Mouse (Mus musculus): Measurements from ENCODE around the gene Tmem208. TPM values are rescaled to one million over a fixed set of nuclear protein-coding genes. Genes with fewer than 3 reads are reported as not detected.

Tmem208 gene
- total and polyA plus RNA-seq, 2 experiments from 2014 or later, result 76.4 to 126 TPM

DNA sequence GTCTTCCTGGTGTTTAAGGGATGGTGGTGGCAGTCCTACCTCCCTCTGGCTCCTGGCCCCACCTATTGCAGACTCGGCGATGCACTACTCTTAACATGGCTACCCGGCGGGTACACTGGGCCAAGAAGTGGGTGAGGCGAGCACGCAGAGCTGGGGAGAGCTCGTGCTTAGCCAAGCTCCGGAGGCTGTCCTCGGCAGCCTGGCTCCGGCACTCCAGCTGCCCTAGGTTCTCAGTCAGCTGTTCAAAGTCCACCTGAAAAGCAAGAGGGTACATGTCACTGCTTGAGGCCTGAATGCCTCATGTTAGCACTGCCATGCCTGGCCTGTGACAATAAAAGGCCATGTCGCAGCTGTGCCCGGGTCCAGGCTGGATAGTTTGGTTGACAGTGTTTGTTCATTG is 4.2 kb downstream of the Tmem208 start:
- Histone ChIP-seq H3K9ac (no peak overlapping the region), H3K36me3 (ENCODE audit: insufficient read depth) (peaks cover 47% of the 10 kb centered on the region), H3K4me2 (ENCODE audit: low read depth) (no peak overlapping the region), H3K4me3 (ENCODE audit: low read depth, low read length) (no peak overlapping the region), H3K27me3 (ENCODE audit: insufficient read depth, low read length) (no peaks in the 10 kb centered on the region), H3K27ac (ENCODE audit: low read depth, low read length) (no peak overlapping the region), H3K9me3 (ENCODE audit: low read length) (no peaks in the 10 kb centered on the region), H3K4me1 (ENCODE audit: insufficient read depth) (peaks cover 10% of the 10 kb centered on the region)
- WGBS, result 91% methylated on average over 12 of the region's 12 CpGs
- DNase-seq, result no peak
- ATAC-seq, result no peak
- no peak for TF ChIP-seq CTCF (IDR thresholded peaks at IDR 0.05; ENCODE audit: low read depth)

DNA sequence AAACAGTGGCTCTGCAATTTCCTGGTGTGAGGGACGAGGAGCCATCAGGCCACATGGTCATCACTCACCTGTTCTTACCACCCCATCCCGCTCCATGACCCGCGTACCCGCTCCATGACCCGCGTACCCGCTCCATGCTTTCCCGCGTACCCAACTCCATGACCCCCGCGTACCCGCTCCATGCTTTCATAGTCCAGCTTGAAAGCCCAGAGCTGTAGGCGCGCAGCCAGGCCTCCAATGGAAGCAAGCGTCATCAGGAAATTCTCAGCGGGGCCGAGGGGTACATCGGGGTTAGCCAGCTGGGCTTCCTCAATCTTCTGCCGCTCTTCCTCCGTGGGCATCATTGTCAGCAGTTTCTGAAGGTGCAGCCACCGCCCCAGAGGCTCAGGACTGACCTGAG is 5.3 kb downstream of the Tmem208 start:
- no peak overlapping the region for H3K4me2 ChIP-seq (ENCODE audit: low read depth)
- 95% methylated on average over 22 of the region's 22 CpGs for WGBS
- H3K9ac ChIP-seq, result no peak overlapping the region
- no peak for ATAC-seq
- H3K9me3 ChIP-seq (ENCODE audit: low read length), result no peaks in the 10 kb centered on the region
- H3K4me1 ChIP-seq (ENCODE audit: insufficient read depth), result peaks cover 7% of the 10 kb centered on the region; the same call in 1 of the 2 replicates
- H3K4me3 ChIP-seq (ENCODE audit: low read depth, low read length), result no peak overlapping the region
- H3K27me3 ChIP-seq (ENCODE audit: insufficient read depth, low read length), result no peaks in the 10 kb centered on the region
- H3K27ac ChIP-seq (ENCODE audit: low read depth, low read length), result no peak overlapping the region
- peaks cover 47% of the 10 kb centered on the region for H3K36me3 ChIP-seq (ENCODE audit: insufficient read depth)
- TF ChIP-seq CTCF (IDR thresholded peaks at IDR 0.05; ENCODE audit: low read depth), result no peak
- DNase-seq, result no peak

DNA sequence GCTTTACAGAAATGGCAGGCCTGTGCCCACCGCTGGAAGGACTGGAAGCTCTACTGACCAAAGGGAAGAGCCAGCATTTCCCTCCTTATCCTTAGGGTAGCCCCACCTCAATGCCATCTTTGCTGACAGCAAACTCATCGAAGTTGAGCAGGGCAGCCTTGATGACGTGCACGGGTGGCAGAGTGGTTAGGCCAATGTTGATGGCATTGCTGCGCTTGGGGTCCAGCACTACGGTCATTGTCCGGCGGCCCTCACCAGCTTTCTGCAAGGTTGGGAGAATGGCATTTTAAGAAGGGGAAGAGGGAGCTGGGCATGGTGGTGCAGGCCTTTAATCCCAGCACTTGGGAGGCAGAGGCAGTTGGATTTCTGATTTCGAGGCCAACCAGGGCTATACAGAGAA is 5.8 kb downstream of the Tmem208 start:
- H3K4me2 ChIP-seq (ENCODE audit: low read depth), result no peak overlapping the region
- no peaks in the 10 kb centered on the region for H3K27me3 ChIP-seq (ENCODE audit: insufficient read depth, low read length)
- ATAC-seq (no peak), DNase-seq (no peak)
- no peak for TF ChIP-seq CTCF (IDR thresholded peaks at IDR 0.05; ENCODE audit: low read depth)
- no peak overlapping the region for H3K27ac ChIP-seq (ENCODE audit: low read depth, low read length)
- H3K9me3 ChIP-seq (ENCODE audit: low read length), result no peaks in the 10 kb centered on the region
- H3K4me1 ChIP-seq (ENCODE audit: insufficient read depth), result peaks cover 6% of the 10 kb centered on the region; the same call in 1 of the 2 replicates
- 96% methylated on average over 9 of the region's 9 CpGs for WGBS
- H3K9ac ChIP-seq, result no peak overlapping the region
- no peak overlapping the region for H3K4me3 ChIP-seq (ENCODE audit: low read depth, low read length)
- peaks cover 47% of the 10 kb centered on the region for H3K36me3 ChIP-seq (ENCODE audit: insufficient read depth)

DNA sequence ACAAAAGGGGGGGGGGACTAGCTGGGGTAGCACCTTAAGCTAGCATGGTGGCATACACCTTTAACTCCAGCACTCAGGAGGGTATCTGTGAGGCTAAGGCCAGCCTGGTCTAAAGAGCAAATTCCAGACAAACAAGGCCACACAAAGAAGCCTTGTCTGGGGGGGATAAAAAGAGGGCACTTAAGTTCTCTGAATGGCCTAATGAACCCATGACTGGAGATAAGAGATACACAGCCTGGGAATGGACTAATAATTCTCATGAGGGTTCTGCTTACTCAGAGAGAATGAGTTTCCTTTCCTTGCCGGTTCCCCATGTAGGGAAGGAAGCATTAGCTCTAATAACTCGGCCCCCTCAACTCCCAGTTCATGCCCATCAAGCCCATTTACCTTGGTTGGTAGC is 6.4 kb downstream of the Tmem208 start:
- no peak for TF ChIP-seq CTCF (IDR thresholded peaks at IDR 0.05; ENCODE audit: low read depth)
- peaks cover 47% of the 10 kb centered on the region for H3K36me3 ChIP-seq (ENCODE audit: insufficient read depth)
- ATAC-seq, result no peak
- 0 out of 2 replicates have a peak, but pooled peaks cover under 1% of the 10 kb centered on the region for H3K4me1 ChIP-seq (ENCODE audit: insufficient read depth)
- no peak overlapping the region for H3K9ac ChIP-seq
- H3K27me3 ChIP-seq (ENCODE audit: insufficient read depth, low read length), result no peaks in the 10 kb centered on the region
- 71% methylated on average over 2 of the region's 2 CpGs for WGBS
- no peaks in the 10 kb centered on the region for H3K9me3 ChIP-seq (ENCODE audit: low read length)
- no peak overlapping the region for H3K27ac ChIP-seq (ENCODE audit: low read depth, low read length)
- no peak overlapping the region for H3K4me2 ChIP-seq (ENCODE audit: low read depth)
- H3K4me3 ChIP-seq (ENCODE audit: low read depth, low read length), result no peak overlapping the region
- no peak for DNase-seq

DNA sequence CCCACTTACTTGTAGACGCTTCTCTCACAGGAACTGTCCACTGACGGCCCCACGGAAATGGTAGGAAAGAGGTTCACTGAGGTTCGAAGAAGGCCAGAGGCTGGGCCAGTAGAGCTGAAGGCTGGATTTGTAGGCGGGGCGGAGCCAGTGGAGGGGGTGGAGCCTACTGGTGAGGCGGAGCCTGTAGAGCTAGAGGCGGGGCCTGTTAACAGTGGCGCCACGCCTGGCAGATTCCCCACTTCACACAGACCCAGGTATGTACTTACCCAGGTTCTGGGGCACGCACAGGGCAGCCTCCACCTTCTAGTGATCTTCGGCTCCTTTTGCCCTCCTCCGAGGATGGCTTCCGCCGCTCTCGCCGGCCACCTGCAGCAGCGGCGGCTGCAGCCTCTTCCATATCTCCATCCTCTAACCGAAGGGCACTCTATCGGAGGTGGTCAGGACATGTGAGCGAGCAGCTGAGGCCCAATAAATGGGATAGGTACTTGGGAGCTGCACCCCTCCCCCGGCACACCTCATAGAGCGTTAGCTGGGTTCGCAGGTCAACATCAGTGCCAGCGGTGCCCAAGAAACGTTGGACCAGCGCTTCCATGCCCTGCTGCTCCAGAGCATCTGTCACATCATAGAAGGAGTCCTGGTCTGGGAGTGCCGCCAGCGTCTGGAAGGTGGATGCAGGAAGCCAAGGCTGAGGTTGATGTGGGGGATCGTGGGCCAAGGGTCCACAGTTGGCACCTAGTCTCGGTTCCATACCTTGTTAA is 10.4 kb downstream of the Tmem208 start:
- Histone ChIP-seq H3K9me3 (ENCODE audit: low read length) (no peaks in the 10 kb centered on the region), H3K4me3 (ENCODE audit: low read depth, low read length) (no peak overlapping the region), H3K27me3 (ENCODE audit: insufficient read depth, low read length) (no peaks in the 10 kb centered on the region), H3K4me2 (ENCODE audit: low read depth) (no peak overlapping the region), H3K27ac (ENCODE audit: low read depth, low read length) (no peak overlapping the region), H3K9ac (no peak overlapping the region), H3K4me1 (ENCODE audit: insufficient read depth) (no peaks in the 10 kb centered on the region), H3K36me3 (ENCODE audit: insufficient read depth) (peaks cover 13% of the 10 kb centered on the region)
- ATAC-seq (peak; percentile 38), DNase-seq (no peak)
- 52% methylated on average over 32 of the region's 32 CpGs for WGBS
- no peak for TF ChIP-seq CTCF (IDR thresholded peaks at IDR 0.05; ENCODE audit: low read depth)

DNA sequence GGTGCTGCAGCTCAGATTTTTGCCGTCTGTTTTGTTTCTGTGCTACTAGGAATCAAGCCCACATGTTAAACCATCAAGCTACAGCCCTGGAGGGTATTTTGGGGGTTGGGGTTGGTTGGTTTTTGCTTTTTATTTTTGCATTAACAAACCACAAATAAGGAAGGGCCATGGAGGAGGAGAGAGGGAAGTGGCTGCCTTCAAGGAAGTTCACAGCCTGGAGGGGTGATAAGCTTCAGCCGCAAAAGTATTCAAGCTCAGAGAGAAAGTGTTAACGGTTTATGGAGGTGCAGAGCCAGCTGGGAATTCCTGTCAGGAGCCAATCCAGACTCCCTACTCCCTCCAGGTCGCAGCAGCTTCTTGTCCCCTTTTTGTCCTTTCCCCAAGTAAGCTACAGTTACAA is 12.8 kb downstream of the Tmem208 start:
- Histone ChIP-seq H3K9ac (no peak overlapping the region), H3K36me3 (ENCODE audit: insufficient read depth) (peaks cover 8% of the 10 kb centered on the region), H3K9me3 (ENCODE audit: low read length) (no peaks in the 10 kb centered on the region), H3K27ac (ENCODE audit: low read depth, low read length) (no peak overlapping the region), H3K4me2 (ENCODE audit: low read depth) (no peak overlapping the region), H3K27me3 (ENCODE audit: insufficient read depth, low read length) (no peaks in the 10 kb centered on the region), H3K4me1 (ENCODE audit: insufficient read depth) (no peaks in the 10 kb centered on the region), H3K4me3 (ENCODE audit: low read depth, low read length) (no peak overlapping the region)
- TF ChIP-seq CTCF (IDR thresholded peaks at IDR 0.05; ENCODE audit: low read depth), result no peak
- DNase-seq, result no peak
- no peak for ATAC-seq
- 68% methylated on average over 4 of the region's 4 CpGs for WGBS

DNA sequence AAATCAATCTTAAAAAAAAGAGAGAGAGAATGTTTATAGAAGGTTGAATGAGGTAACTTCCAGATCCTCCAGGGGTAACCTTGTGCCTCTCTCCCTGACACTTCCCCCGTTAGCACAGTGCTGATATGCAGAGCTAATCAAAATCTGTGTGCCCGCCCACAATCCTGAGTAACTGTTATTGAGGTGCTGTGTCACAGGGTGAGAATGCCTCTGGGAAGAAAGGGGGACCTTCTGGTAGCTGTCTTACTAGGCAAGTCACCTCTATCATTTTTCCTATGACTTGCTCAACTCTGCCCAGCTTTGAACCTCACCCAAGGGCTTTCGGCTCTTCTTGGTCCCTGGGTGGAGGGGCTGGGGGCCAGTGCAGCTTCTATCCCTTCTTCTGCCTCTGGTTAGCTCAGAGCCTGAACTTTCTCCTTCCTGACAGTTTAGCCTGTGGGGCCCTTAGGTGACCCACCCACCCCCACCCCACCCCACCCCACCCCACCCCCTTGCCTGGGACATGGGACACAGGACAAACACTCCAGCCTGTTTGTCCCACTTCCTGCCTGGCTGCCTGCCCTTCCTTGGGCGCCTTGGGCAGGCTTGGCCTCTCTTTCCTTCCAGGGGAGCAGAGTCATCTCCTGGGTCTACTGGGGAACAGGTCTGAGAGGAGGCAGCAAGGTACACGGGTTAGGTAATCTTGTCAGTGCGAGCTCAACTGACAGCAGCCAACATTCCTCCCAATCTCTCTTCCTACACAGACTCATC is 13.9 kb downstream of the Tmem208 start:
- H3K4me2 ChIP-seq (ENCODE audit: low read depth), result no peak overlapping the region
- H3K9me3 ChIP-seq (ENCODE audit: low read length), result no peaks in the 10 kb centered on the region
- WGBS, result 84% methylated on average over 6 of the region's 6 CpGs
- H3K9ac ChIP-seq, result no peak overlapping the region
- H3K36me3 ChIP-seq (ENCODE audit: insufficient read depth), result peaks cover under 1% of the 10 kb centered on the region; the same call in 1 of the 2 replicates
- H3K27ac ChIP-seq (ENCODE audit: low read depth, low read length), result no peak overlapping the region
- no peak overlapping the region for H3K4me3 ChIP-seq (ENCODE audit: low read depth, low read length)
- no peak for DNase-seq
- no peaks in the 10 kb centered on the region for H3K27me3 ChIP-seq (ENCODE audit: insufficient read depth, low read length)
- no peak for ATAC-seq
- no peaks in the 10 kb centered on the region for H3K4me1 ChIP-seq (ENCODE audit: insufficient read depth)
- no peak for TF ChIP-seq CTCF (IDR thresholded peaks at IDR 0.05; ENCODE audit: low read depth)
